Comparison of ENCODE assay signal across 11 mouse cellular contexts in genomic region chr5:133821273-133821672, GRCm38 (mm10).
DNase-seq lines count a peak whose midpoint lies in the region; ATAC-seq lines count a peak whose summit lies in the region.
"Had no signal": no experiment of that assay in that cellular context is flagged by ENCODE, and none has a peak within 500 bp of the region (broad histone marks: within the 10 kb centered on the region; RNA-seq: fewer than 3 reads in every experiment).

No protein-coding gene starts in this region.

- 2% methylated on average over 3 of the region's 3 CpGs for WGBS in forebrain, embryonic 14.5 days
- WGBS in limb, embryonic 11.5 days: 22% methylated on average over 3 of the region's 3 CpGs

- H3K4me3 ChIP-seq in forebrain, embryonic 14.5 days (ENCODE audit: low read depth, low read length): no peak overlapping the region
- no peak overlapping the region for H3K4me3 ChIP-seq in limb, embryonic 11.5 days (ENCODE audit: low read depth, low read length)
- H3K4me3 ChIP-seq: heart, embryonic 12.5 days; lung, embryonic 15.5 days had no signal

- H3K36me3 ChIP-seq in forebrain, embryonic 14.5 days (ENCODE audit: control insufficient read depth, insufficient read depth, low read length): no peaks in the 10 kb centered on the region
- no peaks in the 10 kb centered on the region for H3K36me3 ChIP-seq in limb, embryonic 11.5 days (ENCODE audit: control insufficient read depth, insufficient read depth, low read length)
- H3K36me3 ChIP-seq: heart, embryonic 12.5 days; lung, embryonic 15.5 days had no signal

- H3K4me2 ChIP-seq in forebrain, embryonic 14.5 days (ENCODE audit: low read length): no peak overlapping the region
- H3K4me2 ChIP-seq in limb, embryonic 11.5 days (ENCODE audit: low read depth, severe bottlenecking): no peak overlapping the region
- H3K4me2 ChIP-seq: heart, embryonic 12.5 days; lung, embryonic 15.5 days had no signal

- ATAC-seq in forebrain, embryonic 14.5 days: peak; percentile 93
- peak; percentile 75 for ATAC-seq in limb, embryonic 11.5 days (ENCODE audit: insufficient number of reproducible peaks, low FRiP score, low TSS enrichment, low read depth)

- H3K27ac ChIP-seq in forebrain, embryonic 14.5 days (ENCODE audit: low read depth, low read length): peak overlapping the region; percentile 92
- H3K27ac ChIP-seq in limb, embryonic 11.5 days (replicated peaks; ENCODE audit: low read depth, low read length): no peak overlapping the region; the same call in 1 of the 2 replicates
- H3K27ac ChIP-seq: lung, embryonic 15.5 days had no signal

- no peaks in the 10 kb centered on the region for H3K27me3 ChIP-seq in forebrain, embryonic 14.5 days (replicated peaks; ENCODE audit: control insufficient read depth, insufficient read depth, low read length)
- no peaks in the 10 kb centered on the region for H3K27me3 ChIP-seq in limb, embryonic 11.5 days (ENCODE audit: control insufficient read depth, insufficient read depth, low read length)
- H3K27me3 ChIP-seq: heart, embryonic 12.5 days; lung, embryonic 15.5 days had no signal

- peaks cover 27% of the 10 kb centered on the region for H3K4me1 ChIP-seq in forebrain, embryonic 14.5 days (ENCODE audit: control insufficient read depth, insufficient read depth, low read length)
- peaks cover 10% of the 10 kb centered on the region for H3K4me1 ChIP-seq in limb, embryonic 11.5 days (ENCODE audit: control insufficient read depth, insufficient read depth, low read length)
- H3K4me1 ChIP-seq: heart, embryonic 12.5 days; lung, embryonic 15.5 days had no signal

- H3K9ac ChIP-seq in forebrain, embryonic 14.5 days (ENCODE audit: low read length): no peak overlapping the region
- H3K9ac ChIP-seq in limb, embryonic 11.5 days (ENCODE audit: low read length): no peak overlapping the region
- H3K9ac ChIP-seq: heart, embryonic 12.5 days; lung, embryonic 15.5 days had no signal

- DNase-seq in MN1 (ENCODE audit: low spot score): peak; percentile 13
- DNase-seq in cerebellum, adult 9-10 months: peak; percentile 43
- DNase-seq in forebrain, embryonic 14.5 days (ENCODE audit: low spot score): peak; percentile 96
- DNase-seq in limb, embryonic 11.5 days (ENCODE audit: low spot score): peak; percentile 72
- no peak for DNase-seq in urinary bladder, adult 18-20 months (ENCODE audit: low spot score in 2 of 2)
- DNase-seq in right cerebral cortex, postnatal 36 days (ENCODE audit: low spot score in 2 of 2): no peak
- DNase-seq in adrenal gland, postnatal 25 days: no peak
- DNase-seq: kidney, adult 18-20 months; right cerebral cortex, postnatal 25 days had no signal

- H3K9me3 ChIP-seq in forebrain, embryonic 14.5 days (replicated peaks; ENCODE audit: control insufficient read depth, low read length): no peaks in the 10 kb centered on the region
- H3K9me3 ChIP-seq in limb, embryonic 11.5 days (ENCODE audit: control insufficient read depth, low read length): no peaks in the 10 kb centered on the region
- H3K9me3 ChIP-seq: heart, embryonic 12.5 days; lung, embryonic 15.5 days had no signal

Comparison
In these comparisons a context has a peak if more than half of its experiments do, and no peak if none do; other contexts are left out.
1. DNase-seq: peak in MN1 (single experiment), cerebellum, adult 9-10 months (single experiment), forebrain, embryonic 14.5 days (single experiment) and limb, embryonic 11.5 days (single experiment); none in urinary bladder, adult 18-20 months (0 of 2), right cerebral cortex, postnatal 36 days (0 of 2) and adrenal gland, postnatal 25 days (single experiment).